Mouse (Mus musculus): ENCODE data around the gene Cldn6.

DNA sequence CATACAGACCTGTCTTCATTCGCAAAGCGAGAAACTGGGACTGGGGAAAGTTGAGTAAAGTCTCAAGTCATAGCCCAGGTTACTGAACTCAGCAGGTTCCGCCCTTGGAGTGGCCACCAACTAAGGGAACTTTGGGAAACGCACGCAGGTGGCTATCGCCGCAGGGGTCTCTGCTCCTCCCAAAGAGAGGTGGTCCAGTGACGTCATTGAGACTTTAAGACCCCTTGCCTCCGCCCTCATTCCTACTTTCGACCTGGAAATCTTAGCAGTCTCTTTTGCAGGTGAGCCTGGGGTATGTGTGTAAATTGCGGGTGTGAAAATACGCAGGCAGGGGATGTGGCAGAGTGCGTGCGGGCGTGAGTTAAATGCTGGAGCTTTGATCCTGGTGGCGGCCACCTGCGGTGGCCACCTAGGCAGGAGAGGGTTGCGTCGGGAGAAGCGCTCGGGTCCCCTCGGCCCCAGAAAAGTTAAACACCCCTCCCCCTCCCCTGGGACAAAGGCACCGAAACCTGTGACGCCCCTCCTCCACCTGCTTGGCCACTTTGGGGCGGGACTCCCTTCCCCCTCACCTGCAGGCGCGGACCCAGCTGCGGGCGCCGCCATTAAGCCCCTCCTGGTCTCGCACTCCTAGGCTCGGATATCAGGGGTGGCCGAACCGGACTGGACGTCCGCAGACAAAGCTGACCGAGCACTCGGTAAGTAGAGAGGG, at the start of gene Cldn6:
- TF ChIP-seq CTCF (IDR thresholded peaks at IDR 0.05; ENCODE audit: low read depth): no peak
- TF ChIP-seq EP300 (IDR thresholded peaks at IDR 0.05; ENCODE audit: low read depth): no peak
